Mouse (Mus musculus) right cerebral cortex, postnatal 10 days (tissue): ENCODE data around the gene Apobr.
A peak's percentile ranks its signal among the peaks of the same experiment; 100 is the strongest.

Experiments used
- DNase-seq, 2 experiments: peaks; one replicate each; pipeline ENCODE4 v3.0.0; 2021; ENCODE audit warnings: low spot score in 2 of 2

Apobr gene

GRCm38 (mm10) chr7:126598919-126599318 lies 14.2 kb downstream of the Apobr start:
- no peak for DNase-seq

GRCm38 (mm10) chr7:126601896-126602295 lies 17.2 kb downstream of the Apobr start:
- no peak for DNase-seq

GRCm38 (mm10) chr7:126602650-126603049 lies 17.9 kb downstream of the Apobr start:
- DNase-seq = no peak

- DNase-seq = no peak
These were observed 21.9 kb downstream of the Apobr start for GRCm38 (mm10) chr7:126606611-126607010.

- no peak for DNase-seq
These were observed 22.3 kb downstream of the Apobr start for GRCm38 (mm10) chr7:126607064-126607463.

GRCm38 (mm10) chr7:126607796-126608195 lies 23.1 kb downstream of the Apobr start:
- DNase-seq = no peak

GRCm38 (mm10) chr7:126612736-126613135 lies 28.0 kb downstream of the Apobr start:
- DNase-seq = no peak

- DNase-seq = no peak
These were observed 32.0 kb downstream of the Apobr start for GRCm38 (mm10) chr7:126616707-126617106.

- no peak for DNase-seq
These were observed 35.0 kb downstream of the Apobr start for GRCm38 (mm10) chr7:126619559-126620275.

GRCm38 (mm10) chr7:126621452-126622359 lies 37.0 kb downstream of the Apobr start:
- DNase-seq = peak in 1 of 2 experiments; percentile 23

GRCm38 (mm10) chr7:126623381-126623780 lies 38.6 kb downstream of the Apobr start:
- no peak for DNase-seq

- DNase-seq = no peak
These were observed 40.0 kb downstream of the Apobr start for GRCm38 (mm10) chr7:126624774-126625173.

- peak; percentile 51 to 72 for DNase-seq
These were observed 40.6 kb downstream of the Apobr start for GRCm38 (mm10) chr7:126625369-126625768.

GRCm38 (mm10) chr7:126625807-126626600 lies 41.3 kb downstream of the Apobr start:
- no peak for DNase-seq

GRCm38 (mm10) chr7:126628111-126628510 lies 43.4 kb downstream of the Apobr start:
- DNase-seq = no peak

GRCm38 (mm10) chr7:126629915-126630314 lies 45.2 kb downstream of the Apobr start:
- DNase-seq = no peak

GRCm38 (mm10) chr7:126630824-126631518 lies 46.2 kb downstream of the Apobr start, which contains the start of gene Nupr1:
Gene Nupr1 (minus strand): TSS chr7:126630861.
- no peak for DNase-seq

- DNase-seq = no peak
These were observed 47.7 kb downstream of the Apobr start for GRCm38 (mm10) chr7:126632478-126632877.

- no peak for DNase-seq
These were observed 50.6 kb downstream of the Apobr start for GRCm38 (mm10) chr7:126635375-126635774.

GRCm38 (mm10) chr7:126636733-126637520 lies 52.2 kb downstream of the Apobr start:
- peak in 1 of 2 experiments; percentile 58 for DNase-seq
